Mouse (Mus musculus) myocyte (in vitro differentiated cells): Measurements from ENCODE around the gene Cerkl.

Experiments used
- E2F4 ChIP-seq: IDR thresholded peaks from one replicate; pipeline ENCODE4 v1.6.1; 2011; ENCODE audit warnings: mild to moderate bottlenecking, control low read depth, moderate library complexity; ENCODE audit not compliant: insufficient read depth
- MYOD1 ChIP-seq, 3 experiments: IDR thresholded peaks; one replicate each; pipeline ENCODE4 v1.6.1; 2011; ENCODE audit warnings: control low read depth in 2 of 3, low read depth in 2 of 3, mild to moderate bottlenecking in 2 of 3, moderate library complexity in 1 of 3; ENCODE audit not compliant: insufficient read length in 2 of 3, control insufficient read depth in 1 of 3
- POLR2A ChIP-seq: IDR thresholded peaks from one replicate; pipeline ENCODE4 v1.6.1; 2011; ENCODE audit warnings: low read depth, mild to moderate bottlenecking, control low read depth, moderate library complexity; ENCODE audit not compliant: insufficient read length
- USF1 ChIP-seq: IDR thresholded peaks from one replicate; pipeline ENCODE4 v1.6.1; 2011; ENCODE audit warnings: low read depth, mild to moderate bottlenecking, control low read depth, moderate library complexity

- TF ChIP-seq E2F4 (no peak), MYOD1 (IDR thresholded peaks at IDR 0.05; ENCODE audit: control insufficient read depth in 1 of 3, insufficient read length in 2 of 3, low read depth in 2 of 3) (no peak), USF1 (no peak), POLR2A (no peak)
These were observed 28.5 kb upstream of the Cerkl start for GRCm38 (mm10) chr2:79485127-79485526.
